Mouse (Mus musculus): Measurements from ENCODE around the gene Pigu.

Gene Pigu

DNA sequence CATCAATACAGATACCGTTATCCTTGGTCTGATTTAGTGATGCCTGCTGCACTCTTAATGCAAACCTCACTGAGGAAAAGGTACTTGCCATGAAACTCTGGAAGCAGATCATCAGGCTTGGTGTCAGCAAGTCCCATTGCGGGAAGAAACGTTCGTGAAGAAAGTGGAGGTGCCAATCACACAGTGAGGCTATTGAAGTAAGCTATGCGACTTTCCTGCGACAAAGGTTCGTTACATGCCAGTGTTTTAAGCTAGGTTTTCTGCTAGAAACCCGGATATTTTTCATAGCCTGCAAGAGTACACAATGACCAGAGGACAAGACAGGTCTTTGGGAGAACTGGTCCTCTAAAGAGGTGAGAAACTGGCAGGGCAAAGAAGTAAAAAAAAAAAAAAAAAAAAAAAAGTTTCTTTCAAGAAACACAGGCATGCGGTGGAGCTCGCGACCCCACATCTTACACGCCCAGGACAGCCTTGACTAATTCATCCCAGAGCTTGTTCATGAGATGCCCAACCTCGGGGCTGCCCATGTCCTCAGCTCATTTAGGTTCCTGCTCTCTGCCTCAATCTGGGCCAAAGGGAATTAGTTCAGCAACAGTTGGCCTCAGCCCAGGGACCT, 121.4 kb downstream of the Pigu start:
- no peak for DNase-seq
